Mouse (Mus musculus): ENCODE results near the gene Adamts2. TPM values are rescaled to one million over a fixed set of nuclear protein-coding genes. Genes with fewer than 3 reads are reported as not detected.

Adamts2 gene
- total RNA-seq, 2 experiments from 2014 or later, result 26.4 to 30.9 TPM

DNA sequence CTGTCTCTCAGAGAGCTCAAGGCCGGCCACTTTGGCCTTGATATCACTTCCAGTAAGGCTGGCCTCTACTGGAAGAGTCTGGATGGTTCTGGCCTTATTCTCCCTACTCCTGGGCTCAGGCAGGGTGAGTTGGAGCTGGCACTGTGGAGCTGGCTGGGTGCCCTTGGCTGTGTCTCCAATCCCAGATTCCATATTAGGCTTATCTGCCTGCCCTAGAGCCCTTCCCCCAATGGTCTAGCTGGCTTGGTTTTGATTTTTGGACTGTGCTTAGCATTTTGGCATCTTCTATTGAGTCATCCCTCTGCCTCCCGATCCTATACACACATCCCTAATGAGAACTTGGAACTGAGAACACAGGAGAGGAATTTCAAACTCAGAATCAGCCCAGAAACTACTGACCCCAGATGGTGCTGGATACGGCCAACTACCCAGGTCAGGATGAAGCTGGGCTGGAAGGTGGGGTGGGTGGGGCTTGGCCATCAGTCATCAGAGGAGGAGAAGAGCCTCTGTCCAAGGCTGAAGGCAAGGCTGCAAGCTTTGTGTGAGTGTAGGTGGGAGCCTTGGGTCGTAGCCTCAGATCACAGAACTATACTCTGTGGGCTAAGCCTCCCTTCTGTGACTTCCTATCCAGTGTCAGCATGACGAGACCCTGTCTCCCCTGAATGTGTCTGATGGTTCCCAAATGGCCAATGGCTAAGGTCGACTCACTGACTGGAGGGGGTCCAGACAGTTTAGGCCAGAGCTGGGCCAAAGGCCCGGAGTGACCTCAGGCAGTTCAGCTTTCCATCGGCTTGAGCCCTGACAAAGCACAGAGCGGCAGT, 67.9 kb downstream of the Adamts2 start:
- DNase-seq, result peak; percentile 83 to 90
- intact Hi-C loops (cut with DNase I), result loop anchor here (5.0 kb wide), 5 partner anchors 37 to 98 kb away; partner anchors contain the start of gene Adamts2

GRCm38 (mm10) chr11:50670363-50670725, 68.5 kb downstream of the Adamts2 start:
- intact Hi-C loops (cut with DNase I), result loop anchor here (5.0 kb wide), 5 partner anchors 38 to 97 kb away; partner anchors contain the start of gene Adamts2
- no peak for DNase-seq

DNA sequence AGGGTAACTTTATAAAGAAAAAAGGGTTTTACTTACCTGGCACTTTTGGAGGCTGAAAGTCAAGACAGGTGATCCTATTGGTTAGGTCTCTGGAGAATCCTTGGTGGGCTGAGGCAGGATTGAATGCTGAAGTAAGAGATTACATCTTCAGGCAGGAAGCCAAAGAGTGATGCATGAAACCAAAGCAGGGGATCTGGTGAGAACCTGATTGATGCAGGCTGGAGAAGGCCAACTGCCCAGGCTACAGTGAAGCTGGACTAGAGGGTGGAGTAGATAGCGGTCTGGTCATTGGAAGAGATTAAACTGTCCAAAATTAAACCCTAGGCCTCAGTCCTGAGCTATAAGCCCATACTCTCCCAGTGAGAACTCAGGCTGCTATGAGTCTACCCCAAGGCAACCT, 69.0 kb downstream of the Adamts2 start:
- DNase-seq, result no peak
- intact Hi-C loops (cut with DNase I), result loop anchor here (5.0 kb wide), 5 partner anchors 39 to 96 kb away; partner anchors contain the start of gene Adamts2

DNA sequence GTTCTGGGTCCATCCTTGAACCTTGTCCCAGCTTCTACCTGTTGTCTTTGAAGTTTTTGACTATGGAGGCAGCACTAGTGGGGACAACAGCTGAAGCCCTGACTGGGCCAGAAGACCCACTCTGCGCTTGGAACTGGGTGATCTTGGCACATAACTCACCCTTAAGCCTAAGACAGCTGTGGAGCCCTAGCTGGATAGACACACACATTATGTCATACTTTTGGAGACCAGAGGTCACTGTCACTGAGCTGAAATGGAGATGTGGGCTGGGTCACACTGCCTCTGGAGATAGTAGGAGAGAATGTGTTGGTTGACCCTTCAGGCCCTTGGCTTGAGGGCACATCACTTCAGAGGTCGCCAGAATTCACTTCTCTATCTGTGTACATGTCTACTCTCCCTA, 69.5 kb downstream of the Adamts2 start:
- DNase-seq, result no peak
- intact Hi-C loops (cut with DNase I), result loop anchor here (5.0 kb wide), 5 partner anchors 39 to 96 kb away; partner anchors contain the start of gene Adamts2

DNA sequence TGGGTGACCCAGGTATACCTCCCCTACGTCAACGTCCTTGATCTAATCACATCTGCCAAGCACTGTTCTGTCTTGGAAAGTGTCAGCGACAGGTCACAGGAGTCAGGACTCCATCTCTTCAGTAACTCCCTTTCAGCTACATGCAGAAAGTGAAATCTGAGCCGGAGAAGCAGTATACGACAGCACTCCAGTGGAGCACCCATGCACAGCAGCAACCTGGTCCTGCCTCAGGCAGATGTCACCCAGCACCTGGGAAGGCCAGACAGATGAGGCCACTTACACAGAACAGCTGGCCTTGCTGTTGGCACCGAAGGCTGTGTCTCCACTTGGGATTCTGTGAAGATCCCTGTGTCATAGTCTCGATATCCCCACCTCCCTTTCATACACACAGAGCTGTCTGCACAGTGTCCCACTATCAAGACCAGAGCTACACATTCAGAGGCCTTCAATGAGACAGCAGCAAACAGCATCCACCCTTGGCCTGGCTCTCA, 70.0 kb downstream of the Adamts2 start:
- no peak for DNase-seq
- intact Hi-C loops (cut with DNase I), result loop anchor here (5.0 kb wide), 5 partner anchors 40 to 95 kb away; partner anchors contain the start of gene Adamts2

DNA sequence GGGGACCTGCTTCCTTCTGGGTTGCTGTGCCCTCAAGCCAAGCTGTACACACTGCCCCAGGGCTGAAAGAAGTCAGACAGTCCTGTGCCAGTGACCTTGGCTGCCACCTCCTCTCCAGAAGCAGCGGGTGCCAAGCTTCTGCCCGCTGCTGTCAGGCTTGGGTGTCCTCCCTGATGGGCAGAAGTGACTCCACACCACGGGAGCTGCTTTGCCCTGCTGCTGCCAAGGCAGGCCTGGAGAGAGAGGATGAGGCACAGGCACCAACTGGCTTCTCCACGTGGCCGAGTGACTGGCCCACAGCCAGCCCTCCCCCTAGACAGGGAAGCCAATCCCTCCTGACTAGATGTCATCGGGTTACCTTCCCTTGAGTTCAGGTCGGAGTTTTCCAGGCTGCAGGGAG, 71.0 kb downstream of the Adamts2 start:
- intact Hi-C loops (cut with DNase I), result loop anchor here (5.0 kb wide), 5 partner anchors 41 to 94 kb away; partner anchors contain the start of gene Adamts2
- peak; percentile 71 to 77 for DNase-seq

- intact Hi-C loops (cut with DNase I), result loop anchor here (5.0 kb wide), 5 partner anchors 41 to 94 kb away; partner anchors contain the start of gene Adamts2
- peak in 1 of 2 experiments; percentile 47 for DNase-seq
Observed at GRCm38 (mm10) chr11:50673525-50674250, 71.8 kb downstream of the Adamts2 start.

- intact Hi-C loops (cut with DNase I), result loop anchor here (5.0 kb wide), 5 partner anchors 42 to 93 kb away; partner anchors contain the start of gene Adamts2
- DNase-seq, result peak; percentile 74 to 78
Observed at GRCm38 (mm10) chr11:50674390-50674789, 72.5 kb downstream of the Adamts2 start.

- intact Hi-C loops (cut with DNase I), result no loop called here
- DNase-seq, result no peak
Observed at GRCm38 (mm10) chr11:50678650-50679049, 76.8 kb downstream of the Adamts2 start.

DNA sequence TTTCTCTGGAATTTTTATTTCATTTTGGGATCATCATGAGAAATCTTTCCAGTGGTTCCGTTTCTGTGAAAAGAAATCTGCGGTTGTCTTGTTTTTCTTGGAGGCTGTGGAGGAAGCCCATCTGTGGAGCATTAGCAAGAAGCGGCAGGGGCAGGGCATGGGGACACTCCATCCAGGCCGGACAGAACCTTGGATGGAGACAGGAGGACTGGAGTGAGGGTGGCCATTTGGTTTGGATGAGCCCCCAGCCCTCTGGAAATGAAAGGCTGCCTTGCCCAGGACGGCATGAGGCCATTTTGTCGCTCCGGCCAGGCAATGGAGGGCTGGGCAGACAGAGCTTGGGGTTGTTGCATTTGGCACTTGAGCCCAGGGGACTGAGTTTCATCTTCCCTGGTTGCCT, 80.1 kb downstream of the Adamts2 start:
- peak in 1 of 2 experiments; percentile 27 for DNase-seq

DNA sequence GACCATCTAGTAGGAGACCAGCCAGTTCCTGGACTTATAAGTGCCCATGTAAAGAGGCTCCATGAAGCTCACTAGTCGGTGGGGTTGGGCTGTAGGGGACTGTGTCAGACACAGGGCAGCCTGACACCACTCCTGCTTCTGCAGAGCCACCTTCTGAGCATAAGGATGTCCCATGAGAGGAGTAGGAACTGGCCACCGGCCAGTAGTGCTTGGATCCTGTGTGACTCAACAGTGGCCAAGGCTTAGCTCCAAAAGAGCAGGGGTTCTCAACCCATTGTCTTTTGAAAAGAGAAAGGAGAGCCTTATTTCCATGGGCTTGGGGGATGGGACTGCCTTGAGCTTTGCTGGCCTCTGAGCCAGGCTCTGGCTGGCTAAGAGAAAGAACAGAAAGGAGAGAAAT, 81.9 kb downstream of the Adamts2 start:
- DNase-seq, result peak in 1 of 2 experiments; percentile 41
- intact Hi-C loops (cut with DNase I), result loop anchor here (5.0 kb wide), 1 partner anchor 43 kb away; no protein-coding TSS in a partner anchor

More for the DNA sequence above, 80.1 kb downstream of the Adamts2 start:
- intact Hi-C loops (cut with DNase I), result loop anchor here (5.0 kb wide), 1 partner anchor 45 kb away; no protein-coding TSS in a partner anchor

- intact Hi-C loops (cut with DNase I), result no loop called here
- no peak for DNase-seq
Observed at GRCm38 (mm10) chr11:50688584-50688983, 86.7 kb downstream of the Adamts2 start.

DNA sequence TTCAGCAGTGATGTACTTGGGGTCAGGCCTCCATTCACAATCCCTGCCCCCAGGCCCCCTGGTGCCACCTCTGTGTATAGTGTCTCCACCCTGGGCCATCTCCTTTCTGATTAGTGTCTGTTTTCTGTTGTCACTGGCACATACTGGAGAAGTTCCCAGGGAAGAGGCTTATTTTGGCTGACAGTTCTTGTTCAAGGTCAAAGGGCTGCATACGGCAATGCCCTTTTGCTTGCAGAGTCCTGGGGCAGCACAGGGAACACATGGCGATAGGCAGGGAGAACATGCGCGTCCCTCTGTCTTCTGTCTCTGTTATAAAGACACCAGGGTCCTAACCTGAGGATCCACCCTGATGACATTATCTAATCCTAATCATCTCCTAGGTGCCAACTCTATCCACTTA, 87.8 kb downstream of the Adamts2 start:
- intact Hi-C loops (cut with DNase I), result no loop called here
- DNase-seq, result no peak

GRCm38 (mm10) chr11:50699971-50700370, 98.1 kb downstream of the Adamts2 start:
- no peak for DNase-seq
- intact Hi-C loops (cut with DNase I), result no loop called here

GRCm38 (mm10) chr11:50700496-50700895, 98.6 kb downstream of the Adamts2 start:
- DNase-seq, result no peak
- intact Hi-C loops (cut with DNase I), result no loop called here

DNA sequence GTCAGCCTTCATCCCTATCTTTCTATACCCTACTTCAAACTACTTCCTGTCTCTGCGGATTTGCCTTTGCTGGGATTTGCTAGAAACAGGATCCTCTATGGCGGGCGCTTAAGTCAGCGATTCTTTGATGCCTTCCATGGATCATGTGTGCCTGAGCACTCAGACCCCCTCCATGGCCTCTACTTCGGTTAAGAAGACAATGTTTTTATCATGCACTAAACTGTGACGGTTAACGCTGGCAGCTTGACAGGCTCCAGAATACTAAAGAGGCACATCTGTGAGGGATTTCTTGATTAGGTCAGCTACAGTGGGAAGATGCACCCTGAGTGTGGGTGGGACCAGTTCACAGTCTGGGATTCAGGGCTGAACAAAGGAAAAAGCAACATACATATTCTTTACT, 101.5 kb downstream of the Adamts2 start:
- no peak for DNase-seq
- intact Hi-C loops (cut with DNase I), result no loop called here

- no peak for DNase-seq
- intact Hi-C loops (cut with DNase I), result no loop called here
Observed at GRCm38 (mm10) chr11:50704511-50704910, 102.6 kb downstream of the Adamts2 start.

- peak; percentile 36 to 53 for DNase-seq
Observed at GRCm38 (mm10) chr11:50707259-50707658, 105.4 kb downstream of the Adamts2 start.

GRCm38 (mm10) chr11:50713610-50714202, 111.8 kb downstream of the Adamts2 start:
- peak in 1 of 2 experiments; percentile 23 for DNase-seq
- intact Hi-C loops (cut with DNase I), result no loop called here

More at GRCm38 (mm10) chr11:50707259-50707658, 105.4 kb downstream of the Adamts2 start:
- intact Hi-C loops (cut with DNase I), result no loop called here

GRCm38 (mm10) chr11:50715091-50715490, 113.2 kb downstream of the Adamts2 start:
- no peak for DNase-seq
- intact Hi-C loops (cut with DNase I), result no loop called here
